Mouse (Mus musculus) c-Kit-positive CD71-negative TER-119-negative erythroid progenitor cells, embryonic 14.5 days (primary cell): ENCODE measurements around the gene Rpl38.

Experiments
- DNase-seq: peaks from one replicate; pipeline ENCODE4 v3.0.0-alpha.2; 2013; ENCODE audit warnings: low read depth

Rpl38 gene

DNA sequence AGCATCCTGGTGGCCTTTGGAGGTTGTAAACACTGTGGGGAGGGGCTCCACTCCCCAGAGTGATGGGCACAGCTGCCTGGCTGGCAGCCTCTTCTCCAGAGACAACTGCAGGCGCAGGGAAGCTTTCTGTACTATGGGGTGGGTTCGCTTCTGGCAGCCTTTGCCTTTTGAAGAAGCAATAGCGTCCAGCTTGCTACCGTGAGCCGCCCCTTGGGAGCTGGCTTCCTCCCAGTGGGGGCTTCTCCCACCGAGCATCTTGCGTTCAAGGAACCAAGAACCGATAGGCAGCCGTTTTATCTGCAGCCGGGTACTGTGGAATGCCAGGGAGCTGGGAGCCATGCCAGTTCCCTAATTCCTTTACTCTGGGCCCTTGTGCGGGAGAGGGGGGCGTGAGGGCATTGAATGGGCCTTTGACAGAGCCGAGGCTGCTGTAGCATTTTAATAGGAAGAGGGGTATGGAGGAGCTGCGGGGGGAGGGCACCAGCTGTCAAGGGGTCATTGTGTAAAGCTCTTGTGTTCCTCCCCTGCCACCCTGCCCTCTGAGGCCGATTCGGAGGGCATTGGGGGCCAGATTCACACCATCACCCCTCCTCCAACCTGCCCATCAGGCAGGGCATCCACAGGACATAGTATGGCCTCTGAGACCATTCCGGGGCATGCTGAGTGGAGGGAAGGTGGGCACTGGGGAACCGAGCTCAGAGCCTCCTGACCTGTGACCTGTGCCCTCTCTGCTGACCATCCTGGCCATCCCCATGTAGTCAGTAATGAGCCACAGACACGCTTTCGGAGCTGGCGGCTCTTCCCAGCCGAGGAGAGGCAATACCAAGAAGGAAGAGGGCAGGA, 36.0 kb downstream of the Rpl38 start:
- no peak for DNase-seq

DNA sequence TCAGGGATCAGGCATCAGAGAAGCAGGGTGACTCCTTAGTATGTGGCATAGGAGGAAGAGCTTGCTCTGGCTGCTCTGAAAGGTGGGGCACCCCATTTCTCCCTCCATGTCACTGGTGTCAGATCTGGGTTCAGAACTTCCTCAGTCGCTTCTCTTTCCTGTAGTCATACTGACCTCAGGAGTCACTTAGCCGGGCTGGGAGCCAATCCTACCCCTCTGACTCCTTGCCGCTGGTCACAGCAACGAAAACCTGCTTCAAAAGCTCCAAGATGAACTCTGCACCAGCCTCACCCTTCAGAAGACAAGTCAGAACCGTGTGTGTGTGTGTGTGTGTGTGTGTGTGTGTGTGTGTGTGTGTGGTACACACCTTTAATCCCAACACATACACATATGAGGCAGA, 38.0 kb downstream of the Rpl38 start:
- DNase-seq: no peak

- no peak for DNase-seq
Observed at GRCm38 (mm10) chr11:114711393-114711792, 43.1 kb downstream of the Rpl38 start.

DNA sequence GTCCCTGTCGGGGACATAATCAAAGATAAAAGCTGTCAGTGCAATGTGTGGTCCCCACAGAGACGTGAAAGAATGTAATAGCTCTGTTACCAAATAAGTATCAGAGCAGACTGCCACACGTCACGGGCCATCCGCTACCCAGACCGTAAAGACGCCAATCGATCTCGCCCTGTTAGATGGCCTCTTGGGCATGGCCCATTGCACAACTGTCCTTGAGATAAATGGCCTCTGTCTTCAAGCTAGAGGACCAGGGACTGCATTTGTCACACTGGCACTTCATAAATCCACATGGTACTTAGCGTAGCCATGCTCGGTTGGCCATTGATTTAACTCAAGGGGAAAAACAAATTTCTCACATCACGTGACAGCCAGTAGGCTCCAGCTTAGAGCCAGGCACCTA, 43.5 kb downstream of the Rpl38 start:
- DNase-seq: no peak

GRCm38 (mm10) chr11:114714526-114714925, 46.2 kb downstream of the Rpl38 start:
- no peak for DNase-seq

DNA sequence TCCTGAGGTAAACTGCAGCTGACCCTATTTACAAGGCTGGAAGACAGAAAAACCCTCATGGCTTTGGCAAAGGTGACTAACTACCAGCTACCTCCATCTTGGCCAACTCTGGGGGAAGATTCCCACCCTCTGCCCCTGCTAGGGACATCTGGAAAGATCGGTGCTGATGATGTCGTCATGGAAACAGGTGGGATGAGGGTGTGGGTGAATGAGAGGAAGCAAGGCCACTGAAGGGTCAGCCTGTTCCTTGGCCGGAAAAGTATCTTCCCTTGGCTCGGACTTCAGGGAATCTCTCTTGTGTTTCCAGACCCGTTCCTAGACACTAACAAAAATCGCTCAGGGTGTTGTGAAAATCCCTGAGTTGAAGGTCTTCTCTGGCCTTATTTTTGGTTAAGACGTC, 47.2 kb downstream of the Rpl38 start:
- no peak for DNase-seq

- DNase-seq: no peak
Observed at GRCm38 (mm10) chr11:114720535-114720934, 52.2 kb downstream of the Rpl38 start.
